Mouse (Mus musculus) kidney, adult 8-10 months (tissue): ENCODE data around the gene Gm3278.
"Not testable (repeated sequence)": the region's sequence is repeated elsewhere in the genome, so short reads cannot be mapped to it uniquely, and the experiment has no call there.

Experiments used
- DNase-seq, 2 experiments: peaks; one replicate each; pipeline ENCODE4 v3.0.0; 2022

Gene Gm3278

GRCm38 (mm10) chr14:4892116-4892515 lies at the start of gene Gm3278:
Gene Gm3278 (plus strand): TSS chr14:4892416.
- DNase-seq: not testable (repeated sequence)

DNA sequence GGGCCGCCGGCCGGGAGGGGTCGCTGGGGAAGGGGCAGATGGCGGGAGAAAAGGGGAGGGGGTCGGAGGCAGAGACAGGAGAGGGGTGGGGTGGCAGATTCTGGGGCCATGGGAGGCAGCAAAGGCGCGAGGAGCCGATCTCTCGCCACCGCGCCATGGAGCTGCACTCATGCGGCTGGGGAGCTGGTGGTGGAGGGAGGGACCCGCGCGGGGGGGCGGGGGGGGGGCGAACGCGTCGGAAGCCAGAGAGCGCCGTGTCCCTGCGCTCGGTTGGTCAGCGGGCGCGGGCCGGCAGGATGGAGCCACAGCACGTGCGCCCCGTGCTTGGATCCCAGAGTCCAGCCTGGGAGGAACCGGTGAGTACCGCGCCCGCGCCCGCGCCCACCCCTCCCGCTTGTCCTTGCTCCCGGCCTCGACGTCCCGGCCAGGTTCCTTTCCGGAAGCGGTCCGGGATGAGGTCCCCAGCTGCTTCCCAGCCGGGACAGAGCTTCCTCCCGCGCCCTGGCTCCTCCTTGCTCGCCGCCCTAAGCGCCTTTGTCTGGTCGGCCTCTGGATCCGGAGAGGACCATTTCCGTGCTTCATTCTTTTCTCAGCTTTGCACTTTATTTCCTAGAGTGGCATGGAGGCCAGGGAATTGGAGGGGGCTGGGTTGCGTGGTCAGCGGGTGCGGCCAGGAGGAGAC lies 36.8 kb upstream of the Gm3278 start, which contains the start of gene Gm3264:
TSS of gene Gm3264 (plus strand) at position 278 of the 682 bp plus-strand sequence.
- DNase-seq: not testable (repeated sequence)
